Mouse (Mus musculus): ENCODE results near the gene Btbd10.

GRCm38 (mm10) chr7:113349089-113349488 lies 20.1 kb downstream of the Btbd10 start:
- TF ChIP-seq POLR2A (IDR thresholded peaks at IDR 0.05; ENCODE audit: low read depth, low read length) (no peak), CTCF (IDR thresholded peaks at IDR 0.05; ENCODE audit: extremely low read depth, insufficient read length, insufficient replicate concordance, low read depth, low read length) (no peak)
